Mouse (Mus musculus): Measurements from ENCODE around the gene Lrrc51. TPM values are rescaled to one million over a fixed set of nuclear protein-coding genes. Genes with fewer than 3 reads are reported as not detected.

Lrrc51 gene
- total and polyA plus RNA-seq, 3 experiments, result 0.65 to 17.7 (median 4.1) TPM

DNA sequence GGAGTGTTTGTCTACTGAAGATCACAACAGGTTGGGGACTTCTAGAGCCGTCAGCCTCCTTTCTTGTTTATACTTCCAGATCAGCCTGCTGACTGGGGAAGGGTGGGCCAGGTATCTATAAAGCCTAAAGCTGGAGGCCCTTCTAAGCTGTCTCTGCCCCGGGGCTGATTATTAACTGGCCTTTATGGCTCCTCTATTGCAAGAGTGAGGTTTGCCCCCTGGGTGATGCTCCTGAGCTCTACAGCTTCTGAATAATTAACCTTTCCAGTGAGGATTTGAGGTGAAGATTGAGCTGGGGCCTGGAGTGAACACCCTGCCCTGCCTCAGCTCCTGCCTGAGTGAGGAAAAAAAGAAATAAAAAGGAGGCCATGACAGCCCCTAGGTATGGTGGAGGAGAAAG, 63.1 kb downstream of the Lrrc51 start, which contains the start of gene Folr1:
Gene Folr1, minus strand, starts transcription at position 160 of the 400 bp plus-strand sequence.
- Histone ChIP-seq H3K36me3 (replicated peaks) (no peaks in the 10 kb centered on the region), H3K27me3 (ENCODE audit: insufficient read depth, low read length) (peaks cover 24% of the 10 kb centered on the region), H3K9me3 (replicated peaks) (no peaks in the 10 kb centered on the region), H3K4me1 (ENCODE audit: insufficient read depth, low read depth, low read length) (no peaks in the 10 kb centered on the region; the same call in none of the 2 replicates), H3K4me3 (ENCODE audit: low read depth, low read length) (no peak within 1 kb of the TSS)
- TF ChIP-seq POLR2AphosphoS5 (IDR thresholded peaks at IDR 0.05; ENCODE audit: insufficient replicate concordance, low read depth, low read length), result no peak
- no peak for TF ChIP-seq CTCF (IDR thresholded peaks at IDR 0.05; ENCODE audit: low read depth, low read length)
- no peak for TF ChIP-seq TAL1 (conservative IDR thresholded peaks at IDR 0.05; ENCODE audit: low read depth, low read length)
- no peak for TF ChIP-seq GATA1 (IDR thresholded peaks at IDR 0.05; ENCODE audit: borderline replicate concordance, low read length)
- TF ChIP-seq GATA2 (IDR thresholded peaks at IDR 0.05; ENCODE audit: borderline replicate concordance, low read depth, low read length), result no peak
- DNase-seq (ENCODE audit: low spot score) (no peak), ATAC-seq (ENCODE audit: extremely low read depth, insufficient number of reproducible peaks, low FRiP score, poor library complexity, severe bottlenecking) (no peak)

DNA sequence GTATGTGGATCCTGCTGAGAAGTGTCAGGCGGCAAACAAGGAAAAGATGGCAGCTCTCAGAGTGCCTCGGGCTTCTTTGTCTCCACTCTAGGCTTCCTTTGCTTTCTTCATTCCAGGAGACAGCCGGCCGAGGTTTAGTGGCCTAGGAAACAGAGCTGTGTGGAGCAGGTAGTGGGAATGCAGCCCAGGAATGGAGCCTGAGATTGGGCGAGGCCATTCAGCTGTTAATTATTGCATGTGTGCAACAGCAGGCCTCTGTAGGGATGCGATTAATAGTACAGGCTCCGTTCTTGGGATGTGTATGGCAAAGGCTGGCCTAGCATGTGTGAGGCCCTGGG, 64.6 kb downstream of the Lrrc51 start:
- H3K4me1 ChIP-seq (ENCODE audit: insufficient read depth, low read depth, low read length), result no peaks in the 10 kb centered on the region; the same call in none of the 2 replicates
- no peak overlapping the region for H3K4me3 ChIP-seq (ENCODE audit: low read depth, low read length)
- ATAC-seq (ENCODE audit: extremely low read depth, insufficient number of reproducible peaks, low FRiP score, poor library complexity, severe bottlenecking), result no peak
- no peak for DNase-seq (ENCODE audit: low spot score)
- H3K9me3 ChIP-seq (replicated peaks), result no peaks in the 10 kb centered on the region
- TF ChIP-seq CTCF (IDR thresholded peaks at IDR 0.05; ENCODE audit: low read depth, low read length), result no peak
- no peak for TF ChIP-seq GATA1 (IDR thresholded peaks at IDR 0.05; ENCODE audit: borderline replicate concordance, low read length)
- no peak for TF ChIP-seq POLR2AphosphoS5 (IDR thresholded peaks at IDR 0.05; ENCODE audit: insufficient replicate concordance, low read depth, low read length)
- no peak for TF ChIP-seq GATA2 (IDR thresholded peaks at IDR 0.05; ENCODE audit: borderline replicate concordance, low read depth, low read length)
- no peak for TF ChIP-seq TAL1 (conservative IDR thresholded peaks at IDR 0.05; ENCODE audit: low read depth, low read length)
- no peaks in the 10 kb centered on the region for H3K36me3 ChIP-seq (replicated peaks)
- peaks cover 24% of the 10 kb centered on the region for H3K27me3 ChIP-seq (ENCODE audit: insufficient read depth, low read length)

DNA sequence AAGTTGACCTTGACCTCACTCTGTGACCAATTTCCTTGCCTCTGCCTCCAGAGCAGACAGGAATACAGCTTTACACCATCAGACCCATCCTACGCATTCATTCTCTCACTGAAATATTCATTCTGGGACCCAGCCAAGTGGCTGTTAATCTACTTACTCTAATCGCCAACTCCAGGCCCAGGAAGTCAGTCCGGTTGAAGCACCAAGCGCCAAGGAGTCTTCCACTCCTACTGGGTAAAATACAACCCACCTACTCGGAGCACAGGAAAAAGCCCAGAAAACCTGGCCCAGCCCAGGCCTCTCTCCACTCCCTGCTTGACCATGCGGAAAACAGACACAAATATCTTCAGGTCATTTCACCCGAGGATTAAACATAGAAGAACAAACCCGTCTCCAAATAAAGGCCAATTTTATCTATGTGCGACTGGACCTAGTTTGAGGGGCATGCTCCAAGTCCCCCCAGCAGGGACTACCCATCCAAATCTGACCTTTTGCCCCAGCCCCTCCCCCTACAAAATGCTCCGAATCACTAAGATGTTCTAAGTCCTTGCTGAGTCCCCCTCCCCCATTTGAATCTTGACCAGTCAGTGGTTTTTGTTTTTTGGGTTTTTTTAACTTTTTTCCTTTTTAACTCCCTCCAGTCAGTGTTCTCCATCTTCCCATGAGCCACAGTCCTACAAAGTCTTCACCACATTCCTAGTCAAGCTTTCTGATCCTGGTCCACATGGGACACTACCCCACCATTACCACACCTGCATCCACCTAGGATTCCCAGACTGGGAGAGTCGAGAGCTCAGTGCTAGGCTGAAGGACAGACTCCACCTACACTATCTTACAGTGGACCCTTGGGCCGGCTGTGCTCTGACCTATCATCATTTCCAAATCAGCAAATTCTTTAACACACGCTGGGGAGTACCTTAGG, 65.2 kb downstream of the Lrrc51 start:
- H3K27me3 ChIP-seq (ENCODE audit: insufficient read depth, low read length), result peaks cover 26% of the 10 kb centered on the region
- DNase-seq (ENCODE audit: low spot score), result no peak
- no peaks in the 10 kb centered on the region for H3K36me3 ChIP-seq (replicated peaks)
- H3K9me3 ChIP-seq (replicated peaks), result no peaks in the 10 kb centered on the region
- TF ChIP-seq GATA1 (IDR thresholded peaks at IDR 0.05; ENCODE audit: borderline replicate concordance, low read length) (no peak), CTCF (IDR thresholded peaks at IDR 0.05; ENCODE audit: low read depth, low read length) (no peak), POLR2AphosphoS5 (IDR thresholded peaks at IDR 0.05; ENCODE audit: insufficient replicate concordance, low read depth, low read length) (no peak), TAL1 (conservative IDR thresholded peaks at IDR 0.05; ENCODE audit: low read depth, low read length) (no peak), GATA2 (IDR thresholded peaks at IDR 0.05; ENCODE audit: borderline replicate concordance, low read depth, low read length) (no peak)
- ATAC-seq (ENCODE audit: extremely low read depth, insufficient number of reproducible peaks, low FRiP score, poor library complexity, severe bottlenecking), result no peak
- peaks cover 4% of the 10 kb centered on the region for H3K4me1 ChIP-seq (ENCODE audit: insufficient read depth, low read depth, low read length)
- H3K4me3 ChIP-seq (ENCODE audit: low read depth, low read length), result no peak overlapping the region

DNA sequence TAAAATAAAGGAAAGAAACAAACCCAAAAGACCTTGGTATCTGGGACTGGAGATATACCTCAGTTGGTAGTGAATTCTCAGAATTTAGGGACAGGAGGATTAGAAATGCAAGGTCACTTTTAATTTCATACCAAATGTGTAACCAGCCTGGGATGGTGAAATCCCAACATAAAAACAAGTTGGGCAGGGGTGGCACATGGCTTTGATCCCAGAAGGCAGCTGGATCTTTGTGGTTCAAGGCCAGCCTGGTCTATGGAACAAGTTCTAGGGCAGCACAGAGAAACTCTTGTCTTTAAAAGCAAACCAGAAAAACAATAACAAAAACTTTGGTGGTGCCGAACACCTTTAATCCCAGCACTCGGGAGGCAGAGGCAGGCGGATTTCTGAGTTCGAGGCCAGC, 66.2 kb downstream of the Lrrc51 start:
- Histone ChIP-seq H3K36me3 (replicated peaks) (no peaks in the 10 kb centered on the region), H3K4me1 (ENCODE audit: insufficient read depth, low read depth, low read length) (peaks cover 4% of the 10 kb centered on the region), H3K4me3 (ENCODE audit: low read depth, low read length) (no peak overlapping the region), H3K9me3 (replicated peaks) (no peaks in the 10 kb centered on the region), H3K27me3 (ENCODE audit: insufficient read depth, low read length) (peaks cover 24% of the 10 kb centered on the region)
- ATAC-seq (ENCODE audit: extremely low read depth, insufficient number of reproducible peaks, low FRiP score, poor library complexity, severe bottlenecking) (no peak), DNase-seq (ENCODE audit: low spot score) (no peak)
- TF ChIP-seq GATA1 (IDR thresholded peaks at IDR 0.05; ENCODE audit: borderline replicate concordance, low read length) (no peak), CTCF (IDR thresholded peaks at IDR 0.05; ENCODE audit: low read depth, low read length) (no peak), POLR2AphosphoS5 (IDR thresholded peaks at IDR 0.05; ENCODE audit: insufficient replicate concordance, low read depth, low read length) (no peak), TAL1 (conservative IDR thresholded peaks at IDR 0.05; ENCODE audit: low read depth, low read length) (no peak), GATA2 (IDR thresholded peaks at IDR 0.05; ENCODE audit: borderline replicate concordance, low read depth, low read length) (no peak)

DNA sequence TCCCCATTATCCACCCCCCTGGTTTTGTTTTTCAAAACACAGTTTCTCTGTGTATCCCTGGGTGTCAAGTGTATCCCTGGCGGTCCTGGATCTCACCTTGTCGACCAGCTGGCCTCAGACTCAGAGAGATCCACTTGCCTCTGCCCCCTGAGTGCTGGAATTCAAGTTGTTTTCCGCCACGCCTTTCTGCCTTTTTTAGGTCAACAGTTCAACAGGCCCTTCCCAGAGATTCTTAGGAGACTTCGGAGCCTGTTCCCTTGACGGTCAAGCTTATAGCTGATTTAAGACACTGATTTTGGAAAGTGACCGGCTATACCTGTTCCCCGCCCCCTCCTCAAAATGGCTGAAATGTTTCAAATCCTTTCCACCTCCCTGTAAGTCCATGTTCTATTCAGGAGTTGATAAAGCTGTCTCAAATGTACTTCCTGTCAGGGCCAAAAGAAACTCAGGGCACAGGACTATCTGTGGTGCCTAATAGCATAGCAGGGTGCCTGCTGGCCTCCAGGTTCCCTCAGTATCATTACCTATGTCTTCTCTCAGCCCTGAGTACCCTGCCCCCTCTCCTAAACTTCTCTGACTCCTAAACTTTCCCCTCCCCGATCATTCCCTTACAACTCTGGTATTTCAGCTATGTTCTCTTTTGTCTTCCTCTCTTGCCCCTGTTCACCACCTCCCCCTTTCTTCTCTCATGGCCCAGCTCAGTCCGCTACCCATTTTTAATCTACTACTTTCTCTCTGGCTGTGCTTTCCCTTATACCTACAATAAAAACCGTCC, 67.0 kb downstream of the Lrrc51 start:
- H3K27me3 ChIP-seq (ENCODE audit: insufficient read depth, low read length), result peaks cover 24% of the 10 kb centered on the region

DNA sequence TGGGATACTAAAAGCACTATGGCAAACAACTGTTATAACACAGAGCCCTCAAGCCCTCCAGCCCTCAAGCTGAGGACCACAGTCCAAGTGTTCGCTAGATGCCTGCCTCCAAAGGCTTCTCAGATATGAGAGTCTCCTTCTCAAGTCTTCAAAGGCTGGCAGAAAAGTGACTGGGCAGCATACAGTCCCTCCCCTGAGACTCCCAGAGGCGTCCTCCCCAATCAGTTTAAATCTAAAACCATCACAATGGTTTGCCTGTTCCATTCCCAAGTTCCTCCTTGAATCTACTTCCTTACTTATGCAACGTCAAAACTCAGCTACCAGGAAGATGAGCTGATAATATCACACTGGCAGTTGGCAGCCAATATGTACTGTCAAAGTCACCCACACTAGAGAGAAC, 70.3 kb downstream of the Lrrc51 start, which contains the start of gene Anapc15:
Gene Anapc15, plus strand, starts transcription at position 301 of the 400 bp plus-strand sequence.
- ATAC-seq (ENCODE audit: extremely low read depth, insufficient number of reproducible peaks, low FRiP score, poor library complexity, severe bottlenecking), result no peak
- no peak for TF ChIP-seq TAL1 (conservative IDR thresholded peaks at IDR 0.05; ENCODE audit: low read depth, low read length)
- Histone ChIP-seq H3K36me3 (replicated peaks) (no peaks in the 10 kb centered on the region), H3K9me3 (replicated peaks) (no peaks in the 10 kb centered on the region), H3K27me3 (ENCODE audit: insufficient read depth, low read length) (peaks cover 13% of the 10 kb centered on the region), H3K4me3 (ENCODE audit: low read depth, low read length) (no peak within 1 kb of the TSS), H3K4me1 (ENCODE audit: insufficient read depth, low read depth, low read length) (peaks cover 4% of the 10 kb centered on the region; the same call in 1 of the 2 replicates)
- no peak for DNase-seq (ENCODE audit: low spot score)

More for the DNA sequence above, 67.0 kb downstream of the Lrrc51 start:
- TF ChIP-seq POLR2AphosphoS5 (IDR thresholded peaks at IDR 0.05; ENCODE audit: insufficient replicate concordance, low read depth, low read length), result no peak
- no peak for TF ChIP-seq GATA2 (IDR thresholded peaks at IDR 0.05; ENCODE audit: borderline replicate concordance, low read depth, low read length)
- TF ChIP-seq CTCF (IDR thresholded peaks at IDR 0.05; ENCODE audit: low read depth, low read length), result no peak
- TF ChIP-seq TAL1 (conservative IDR thresholded peaks at IDR 0.05; ENCODE audit: low read depth, low read length), result no peak
- no peak for TF ChIP-seq GATA1 (IDR thresholded peaks at IDR 0.05; ENCODE audit: borderline replicate concordance, low read length)
- no peak for ATAC-seq (ENCODE audit: extremely low read depth, insufficient number of reproducible peaks, low FRiP score, poor library complexity, severe bottlenecking)
- Histone ChIP-seq H3K36me3 (replicated peaks) (no peaks in the 10 kb centered on the region), H3K4me1 (ENCODE audit: insufficient read depth, low read depth, low read length) (peaks cover 4% of the 10 kb centered on the region), H3K4me3 (ENCODE audit: low read depth, low read length) (no peak overlapping the region), H3K9me3 (replicated peaks) (no peaks in the 10 kb centered on the region)
- no peak for DNase-seq (ENCODE audit: low spot score)

Other genes with a start within 250 kb of the Lrrc51 start
- not detected in 2 replicates for gene Phox2a, start 115.6 kb downstream of the Lrrc51 start, total RNA-seq (2014; fragmentation: Nextera tagmentation)
- 0.27 TPM in 1 of 2 replicates, not detected in the other for gene Phox2a, start 115.6 kb downstream of the Lrrc51 start, total RNA-seq (2017)
- not detected in 2 replicates for gene Phox2a, start 115.6 kb downstream of the Lrrc51 start, polyA plus RNA-seq (2012)
- gene Inppl1, start 95.7 kb downstream of the Lrrc51 start, total RNA-seq (2014; fragmentation: Nextera tagmentation), result 31.6 and 55.6 TPM in 2 replicates
- gene Inppl1, start 95.7 kb downstream of the Lrrc51 start, total RNA-seq (2017), result 41.0 and 43.2 TPM in 2 replicates
- gene Inppl1, start 95.7 kb downstream of the Lrrc51 start, polyA plus RNA-seq (2012), result 54.1 and 62.2 TPM in 2 replicates
- gene Folr2, start 76.7 kb downstream of the Lrrc51 start, total RNA-seq (2014; fragmentation: Nextera tagmentation), result not detected in 2 replicates
- not detected in 2 replicates for gene Folr2, start 76.7 kb downstream of the Lrrc51 start, total RNA-seq (2017)
- not detected in 2 replicates for gene Folr2, start 76.7 kb downstream of the Lrrc51 start, polyA plus RNA-seq (2012)
- 55.6 and 63.3 TPM in 2 replicates for gene Anapc15, start 70.2 kb downstream of the Lrrc51 start, total RNA-seq (2014; fragmentation: Nextera tagmentation)
- gene Anapc15, start 70.2 kb downstream of the Lrrc51 start, total RNA-seq (2017), result 113 and 128 TPM in 2 replicates
- 20.2 and 20.5 TPM in 2 replicates for gene Anapc15, start 70.2 kb downstream of the Lrrc51 start, polyA plus RNA-seq (2012)
- not detected in 2 replicates for gene Folr1, start 63.1 kb downstream of the Lrrc51 start, total RNA-seq (2014; fragmentation: Nextera tagmentation)
- 0.22 and 0.64 TPM in 2 replicates for gene Folr1, start 63.1 kb downstream of the Lrrc51 start, total RNA-seq (2017)
- gene Folr1, start 63.1 kb downstream of the Lrrc51 start, polyA plus RNA-seq (2012), result not detected in 2 replicates
- gene Lamtor1, start 28.0 kb downstream of the Lrrc51 start, total RNA-seq (2014; fragmentation: Nextera tagmentation), result 96.2 and 96.5 TPM in 2 replicates
- 145 and 146 TPM in 2 replicates for gene Lamtor1, start 28.0 kb downstream of the Lrrc51 start, total RNA-seq (2017)
- gene Lamtor1, start 28.0 kb downstream of the Lrrc51 start, polyA plus RNA-seq (2012), result 136 and 153 TPM in 2 replicates
- not detected in 2 replicates for gene Tomt, start 27.5 kb downstream of the Lrrc51 start, total RNA-seq (2014; fragmentation: Nextera tagmentation)
- 0.22 and 0.23 TPM in 2 replicates for gene Tomt, start 27.5 kb downstream of the Lrrc51 start, total RNA-seq (2017)
- 0.01 TPM in 1 of 2 replicates, not detected in the other for gene Tomt, start 27.5 kb downstream of the Lrrc51 start, polyA plus RNA-seq (2012)
- gene Numa1, start 216 bp upstream of the Lrrc51 start, total RNA-seq (2014; fragmentation: Nextera tagmentation), result 134 and 189 TPM in 2 replicates
- gene Numa1, start 216 bp upstream of the Lrrc51 start, total RNA-seq (2017), result 120 and 125 TPM in 2 replicates
- 106 and 112 TPM in 2 replicates for gene Numa1, start 216 bp upstream of the Lrrc51 start, polyA plus RNA-seq (2012)
- 4.2 and 6.5 TPM in 2 replicates for gene Il18bp, start 84.8 kb upstream of the Lrrc51 start, total RNA-seq (2014; fragmentation: Nextera tagmentation)
- gene Il18bp, start 84.8 kb upstream of the Lrrc51 start, total RNA-seq (2017), result 2.5 and 2.7 TPM in 2 replicates
- gene Il18bp, start 84.8 kb upstream of the Lrrc51 start, polyA plus RNA-seq (2012), result 1.8 TPM in 2 replicates
- 8.6 and 11.8 TPM in 2 replicates for gene Rnf121, start 131.6 kb upstream of the Lrrc51 start, total RNA-seq (2014; fragmentation: Nextera tagmentation)
- 10.9 and 11.4 TPM in 2 replicates for gene Rnf121, start 131.6 kb upstream of the Lrrc51 start, total RNA-seq (2017)
- 1.7 and 2.7 TPM in 2 replicates for gene Rnf121, start 131.6 kb upstream of the Lrrc51 start, polyA plus RNA-seq (2012)
- 29.5 and 45.5 TPM in 2 replicates for gene Xndc1, start 131.6 kb upstream of the Lrrc51 start, total RNA-seq (2014; fragmentation: Nextera tagmentation)
- gene Xndc1, start 131.6 kb upstream of the Lrrc51 start, total RNA-seq (2017), result 35.4 and 39.4 TPM in 2 replicates
- gene Xndc1, start 131.6 kb upstream of the Lrrc51 start, polyA plus RNA-seq (2012), result 25.0 and 29.7 TPM in 2 replicates
- gene Xntrpc, start 131.8 kb upstream of the Lrrc51 start, total RNA-seq (2014; fragmentation: Nextera tagmentation), result 0.39 and 1.4 TPM in 2 replicates
- gene Xntrpc, start 131.8 kb upstream of the Lrrc51 start, total RNA-seq (2017), result 0.44 and 0.46 TPM in 2 replicates
- gene Xntrpc, start 131.8 kb upstream of the Lrrc51 start, polyA plus RNA-seq (2012), result 0.21 and 0.31 TPM in 2 replicates
- 0.45 TPM in 1 of 2 replicates, not detected in the other for gene Trpc2, start 149.2 kb upstream of the Lrrc51 start, total RNA-seq (2014; fragmentation: Nextera tagmentation)
- not detected in 2 replicates for gene Trpc2, start 149.2 kb upstream of the Lrrc51 start, total RNA-seq (2017)
- not detected in 2 replicates for gene Trpc2, start 149.2 kb upstream of the Lrrc51 start, polyA plus RNA-seq (2012)
- not detected in 2 replicates for gene Art1, start 167.8 kb upstream of the Lrrc51 start, total RNA-seq (2014; fragmentation: Nextera tagmentation)
- 0.22 TPM in 1 of 2 replicates, not detected in the other for gene Art1, start 167.8 kb upstream of the Lrrc51 start, total RNA-seq (2017)
- not detected in 2 replicates for gene Art1, start 167.8 kb upstream of the Lrrc51 start, polyA plus RNA-seq (2012)
- gene Art5, start 175.6 kb upstream of the Lrrc51 start, total RNA-seq (2014; fragmentation: Nextera tagmentation), result not detected in 2 replicates
- gene Art5, start 175.6 kb upstream of the Lrrc51 start, total RNA-seq (2017), result 0.16 TPM in 1 of 2 replicates, not detected in the other
- gene Art5, start 175.6 kb upstream of the Lrrc51 start, polyA plus RNA-seq (2012), result not detected in 2 replicates
- gene Chrna10, start 182.9 kb upstream of the Lrrc51 start, total RNA-seq (2014; fragmentation: Nextera tagmentation), result not detected in 2 replicates
- gene Chrna10, start 182.9 kb upstream of the Lrrc51 start, total RNA-seq (2017), result 0.11 TPM in 1 of 2 replicates, not detected in the other
- gene Chrna10, start 182.9 kb upstream of the Lrrc51 start, polyA plus RNA-seq (2012), result not detected in 2 replicates